Mouse (Mus musculus) mouse trophoblast stem cell (cell line): ENCODE measurements at regions not wholly inside any gene's neighbourhood (a gene's known extent, or its start where the extent isn't known, plus 50 kb on each side); places are given as distances from the start of the nearest gene placed in this dataset.

ENCODE experiments used
- in situ Hi-C, 2 experiments: fragments of 300-500 bp; cut with MseI, MboI; formaldehyde crosslinking; loops; 2 replicates in 1 of 2; 3 replicates in 1 of 2; pipeline ENCODE4 v1.15.1; 2025

DNA sequence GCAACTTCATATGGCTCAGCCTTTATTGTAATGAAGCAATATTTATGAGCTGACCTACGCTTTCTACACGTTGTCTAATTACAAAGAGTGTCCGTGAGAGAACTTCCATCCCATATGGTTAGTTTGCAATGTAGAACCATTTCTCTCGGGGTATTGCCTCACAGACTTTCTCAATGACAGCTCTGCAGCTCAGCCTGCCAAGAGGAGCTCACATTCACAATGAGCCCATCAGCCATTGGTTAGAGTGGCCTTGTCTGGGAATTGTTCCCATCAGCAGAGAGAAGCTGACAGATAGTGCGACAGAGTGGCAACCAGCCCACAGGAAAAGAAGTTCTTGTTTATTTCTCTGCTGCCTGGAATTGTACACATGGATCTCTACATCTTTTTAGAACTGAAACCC is 409.7 kb downstream of the Zfp704 start:
- in situ Hi-C loops: no loop called here

DNA sequence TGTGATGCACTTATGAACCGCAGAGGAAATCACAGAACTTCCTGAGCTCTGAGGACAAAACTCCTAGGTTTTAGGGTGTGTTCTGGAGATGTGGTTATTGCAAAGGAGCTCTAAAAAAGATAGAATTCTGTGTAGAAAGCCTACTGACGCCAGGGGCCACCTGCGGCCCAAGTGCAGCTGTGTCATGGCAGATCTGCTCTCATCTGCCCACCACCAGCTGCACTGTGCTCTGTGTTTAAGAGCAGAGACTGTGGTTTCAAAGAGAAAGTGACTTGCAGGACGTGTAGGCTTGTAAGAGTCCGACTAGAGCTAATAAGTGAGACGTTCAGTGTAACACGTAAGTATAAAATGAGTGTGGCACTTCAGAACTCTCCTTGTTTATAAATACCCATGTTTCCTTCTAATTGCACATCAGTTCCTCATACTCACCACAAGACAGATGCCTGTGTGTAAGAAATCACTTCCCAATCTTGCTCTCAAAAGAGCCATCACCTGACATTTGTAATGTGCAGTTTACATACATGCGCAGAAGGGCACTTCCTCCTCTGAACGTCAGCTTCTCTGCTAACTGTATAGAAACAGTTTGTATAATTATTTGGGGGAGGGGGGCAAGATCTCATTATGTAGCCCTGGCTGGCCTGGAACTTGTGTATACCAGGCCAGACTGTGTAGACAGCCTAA is 411.1 kb downstream of the Zfp704 start:
- in situ Hi-C loops: no loop called here

DNA sequence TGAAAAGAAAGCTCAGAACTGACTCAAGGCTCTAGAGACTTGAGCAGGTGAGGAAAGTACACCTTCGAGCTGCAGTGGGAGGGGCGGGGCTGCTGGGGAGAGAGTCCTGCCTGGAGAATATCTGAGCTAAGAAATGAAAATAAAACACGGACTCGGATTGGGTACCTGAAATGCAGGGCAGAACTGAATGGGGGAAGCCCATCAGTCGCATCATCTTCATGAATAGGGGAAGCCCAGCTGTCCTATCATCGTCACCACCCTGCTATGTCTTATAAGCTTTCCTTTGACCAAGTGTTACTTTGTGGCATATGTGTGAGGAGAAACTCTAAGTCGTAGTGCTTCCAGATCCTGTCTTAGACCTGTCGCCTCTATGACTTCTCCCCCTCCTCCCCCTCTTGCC is 414.1 kb downstream of the Zfp704 start:
- in situ Hi-C loops: no loop called here

DNA sequence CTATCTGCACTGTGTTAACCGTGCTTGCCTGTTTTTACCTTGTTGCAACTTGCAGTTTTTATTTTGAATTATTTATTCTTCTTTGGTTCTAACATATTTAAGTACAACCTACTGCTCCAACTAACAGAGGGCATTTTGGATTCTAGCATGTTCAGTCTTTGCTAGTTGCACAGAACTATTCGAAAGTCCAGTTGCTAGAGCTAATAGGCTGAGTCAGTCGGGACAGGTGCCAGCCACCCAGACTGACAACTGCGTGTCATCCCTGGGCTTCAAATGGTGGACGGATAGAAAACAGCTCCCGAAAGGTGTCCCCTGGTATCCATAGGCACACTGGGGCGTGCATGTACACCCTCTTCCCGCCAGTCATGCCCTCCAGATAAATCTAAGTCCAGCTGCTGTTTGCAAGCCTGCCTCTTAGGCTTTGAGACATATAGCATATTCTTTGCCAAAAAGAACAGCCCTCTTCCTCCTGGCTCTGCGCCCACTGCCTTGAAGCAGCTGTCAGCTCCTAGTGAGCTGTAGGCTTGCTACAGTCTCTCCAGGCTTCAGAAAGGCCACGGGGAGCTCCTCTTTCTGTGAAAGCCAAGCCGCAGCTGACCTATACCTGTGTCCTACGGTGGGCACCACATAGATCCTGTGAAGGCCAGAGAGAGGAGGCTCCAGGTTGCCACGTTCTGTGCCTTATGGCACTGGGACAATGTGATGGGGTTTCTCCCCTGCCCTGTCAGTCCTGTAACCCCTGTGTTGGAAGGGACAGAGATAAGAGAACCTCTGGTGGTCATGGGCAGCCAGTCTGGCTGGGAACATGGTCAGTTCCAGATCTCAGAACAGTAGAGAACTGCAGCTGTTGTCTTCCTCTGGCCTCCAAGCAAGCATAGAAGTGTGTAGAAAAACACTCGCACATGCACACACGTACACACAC is 420.3 kb downstream of the Zfp704 start:
- in situ Hi-C loops: no loop called here

DNA sequence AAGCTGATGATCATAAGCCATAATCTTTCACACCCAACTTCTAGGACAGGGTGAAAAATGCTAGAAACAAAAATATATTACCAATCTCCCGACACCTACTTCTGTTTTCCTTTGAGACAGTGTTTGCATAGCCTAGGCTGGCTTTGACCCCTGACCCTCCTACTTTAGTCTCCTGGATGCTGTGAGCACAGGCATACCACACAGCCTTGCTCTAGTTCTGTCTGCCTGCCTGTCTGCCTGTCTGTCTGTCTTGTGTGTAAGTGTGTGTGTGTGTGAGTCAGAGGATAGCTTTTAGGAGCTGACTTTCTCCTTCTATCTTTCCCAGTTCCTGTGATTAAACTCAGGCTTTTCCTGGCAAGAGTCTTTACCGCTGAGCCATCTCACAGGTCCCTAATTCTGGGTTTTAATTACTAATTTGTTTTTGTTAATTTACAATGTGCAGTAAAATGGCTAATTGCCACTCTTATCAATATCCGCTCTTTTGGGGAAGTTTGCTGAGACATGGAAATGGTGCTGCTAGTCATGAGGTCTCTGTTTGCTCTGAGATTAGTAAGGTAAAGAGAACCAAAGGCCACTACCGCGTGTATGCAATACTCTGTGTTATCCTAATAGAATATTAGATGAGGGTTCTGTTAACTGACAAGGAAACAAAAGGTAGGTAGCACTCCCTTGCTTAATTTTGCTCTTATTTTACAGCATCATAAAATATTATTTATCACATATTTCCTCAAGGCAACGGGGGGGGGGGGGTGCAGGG is 423.3 kb downstream of the Zfp704 start:
- in situ Hi-C loops: no loop called here

DNA sequence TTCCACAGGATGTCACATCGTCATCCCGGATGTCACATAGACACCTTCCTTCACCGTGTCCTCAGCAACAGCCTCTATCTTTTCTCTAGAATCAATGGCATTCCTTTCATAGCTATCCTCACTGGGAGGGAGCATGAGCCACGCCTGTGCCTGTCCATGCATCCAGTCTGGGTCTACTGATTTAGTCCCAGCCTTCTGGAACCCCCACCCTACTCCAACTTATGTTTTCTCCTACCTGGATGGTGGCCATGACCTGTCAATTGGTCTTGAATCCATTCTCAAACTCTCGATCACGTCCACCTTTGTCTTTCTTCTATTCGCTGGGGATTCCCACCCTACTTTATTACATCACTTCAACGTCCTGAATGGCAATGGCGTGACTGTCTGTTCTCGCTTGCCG is 428.3 kb downstream of the Zfp704 start:
- in situ Hi-C loops: no loop called here

DNA sequence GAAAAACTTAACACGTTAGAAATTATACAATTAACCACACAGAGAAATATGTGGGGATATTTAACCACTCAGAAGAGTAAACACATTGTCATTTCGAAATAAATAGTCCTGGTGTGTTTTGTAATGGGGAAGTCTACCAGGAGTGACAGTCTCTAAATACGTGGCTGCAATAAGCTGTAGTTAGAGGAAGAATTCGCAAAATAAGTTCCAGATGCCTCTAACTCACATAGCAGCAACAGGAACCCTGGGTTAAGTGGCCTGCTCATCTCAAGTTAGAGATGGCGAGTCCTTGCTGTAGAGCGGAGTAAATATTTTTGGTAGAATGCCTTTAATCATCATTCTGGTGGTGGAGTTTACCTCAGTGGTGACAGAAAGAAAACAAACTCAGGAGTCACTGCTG is 430.2 kb downstream of the Zfp704 start:
- in situ Hi-C loops: no loop called here

DNA sequence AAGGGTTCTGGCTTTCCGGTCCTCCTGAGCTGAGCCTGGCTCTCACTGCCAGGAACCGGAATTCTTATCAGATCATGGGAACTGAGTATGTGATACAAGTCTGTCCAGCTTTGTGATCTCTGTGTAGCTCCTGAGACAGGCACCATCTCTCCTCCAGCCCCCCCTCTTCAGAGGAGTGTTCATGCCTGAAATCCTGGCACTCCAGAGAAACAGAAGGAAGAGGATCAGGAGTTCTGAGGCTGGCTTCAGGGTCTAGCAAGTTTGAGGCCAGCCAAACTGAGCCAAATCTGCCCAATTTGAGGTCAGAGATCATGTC is 435.4 kb downstream of the Zfp704 start:
- in situ Hi-C loops: no loop called here

DNA sequence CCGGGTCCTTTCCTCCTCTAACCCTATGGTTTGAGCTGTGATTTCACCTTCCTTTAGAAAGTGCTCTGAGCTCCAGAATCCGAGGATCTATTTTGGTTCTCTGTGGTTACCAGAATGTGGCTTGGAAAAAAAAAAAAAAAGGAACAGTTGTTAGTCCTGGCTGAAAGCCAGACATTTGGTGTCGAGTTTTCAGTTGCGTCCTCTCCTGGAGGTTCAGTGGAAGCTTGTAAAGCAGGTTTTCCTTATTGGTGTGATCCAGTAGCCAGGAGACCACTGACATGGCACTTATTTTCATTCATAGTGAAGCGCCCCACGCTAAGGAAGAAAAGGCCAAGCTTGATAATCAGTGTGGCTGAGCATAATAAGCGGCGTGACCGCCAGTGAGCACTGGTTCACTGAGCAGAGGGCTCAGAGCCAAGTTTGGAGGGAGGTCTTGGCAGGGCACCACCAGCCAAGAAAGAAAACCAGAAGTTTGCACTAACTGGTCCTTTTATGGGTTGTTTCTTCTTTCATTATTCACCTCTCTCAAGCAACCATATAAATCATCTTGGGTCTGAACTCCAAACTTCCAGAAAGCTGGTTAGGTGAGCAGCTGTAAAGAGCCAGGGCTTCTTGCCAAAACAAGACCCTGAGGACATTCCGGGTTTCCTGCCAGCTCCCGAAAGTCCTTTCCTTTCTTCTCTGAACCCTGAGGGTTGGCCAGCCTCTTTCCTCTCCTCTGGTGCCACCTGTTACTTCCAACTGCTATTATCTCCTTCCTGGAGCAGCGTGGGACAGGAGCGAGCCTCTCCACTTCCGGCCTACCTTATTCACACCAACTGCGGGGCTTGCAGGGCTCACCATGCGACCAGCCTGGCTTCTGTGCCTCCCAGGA is 436.0 kb downstream of the Zfp704 start:
- in situ Hi-C loops: no loop called here

DNA sequence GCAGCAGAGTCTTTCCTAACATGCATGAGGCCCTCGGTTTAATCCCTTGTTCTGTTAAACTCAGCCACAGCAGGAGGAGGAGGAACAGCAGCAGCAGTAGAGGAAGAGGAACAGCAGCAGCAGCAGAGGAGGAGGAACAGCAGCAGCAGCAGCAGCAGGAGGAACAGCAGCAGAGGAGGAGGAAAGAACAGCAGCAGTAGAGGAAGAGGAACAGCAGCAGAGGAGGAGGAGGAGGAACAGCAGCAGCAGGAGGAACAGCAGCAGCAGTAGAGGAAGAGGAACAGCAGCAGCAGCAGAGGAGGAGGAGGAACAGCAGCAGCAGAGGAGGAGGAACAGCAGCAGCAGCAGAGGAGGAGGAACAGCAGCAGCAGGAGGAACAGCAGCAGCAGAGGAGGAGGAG is 437.9 kb downstream of the Zfp704 start:
- in situ Hi-C loops: no loop called here

DNA sequence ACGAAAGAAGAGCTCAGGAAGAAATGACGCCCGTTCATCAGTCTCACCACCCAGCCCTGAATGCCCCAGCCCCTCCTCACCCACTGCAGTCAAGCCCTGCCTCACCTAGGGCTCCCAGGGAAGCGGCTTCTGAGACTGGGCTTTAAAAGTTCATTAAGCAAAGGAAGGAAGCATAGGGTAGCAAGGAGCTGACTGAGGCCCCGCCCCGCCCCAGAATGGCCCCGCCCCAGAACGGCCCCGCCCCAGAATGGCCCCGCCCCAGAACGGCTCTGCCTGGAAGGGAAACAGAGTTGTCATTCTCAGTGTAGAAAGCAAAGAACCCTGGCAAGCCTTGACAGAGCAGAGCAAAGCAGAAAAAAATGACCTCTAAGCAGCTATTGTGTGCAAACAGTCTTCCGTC is 440.9 kb downstream of the Zfp704 start:
- in situ Hi-C loops: no loop called here

DNA sequence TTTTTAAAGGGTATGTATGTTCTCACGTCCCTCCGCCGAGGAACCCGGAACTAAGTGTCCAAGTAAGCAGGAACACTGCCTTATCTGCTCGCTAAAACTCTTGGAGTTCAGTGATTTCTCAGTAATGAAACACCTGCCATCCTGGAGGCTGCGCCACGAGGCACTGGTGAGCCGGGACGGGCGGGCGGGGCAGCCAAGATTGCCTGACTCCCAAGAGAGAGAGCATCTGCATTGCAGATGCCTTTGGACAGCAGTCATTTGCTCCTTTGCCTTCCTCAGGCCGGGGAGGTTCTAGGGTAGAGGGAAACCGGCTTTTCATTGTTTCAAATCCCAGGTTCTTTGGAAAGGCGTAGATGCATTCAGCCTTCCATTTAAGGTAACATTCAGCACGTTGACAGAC is 450.8 kb downstream of the Zfp704 start:
- in situ Hi-C loops: no loop called here

DNA sequence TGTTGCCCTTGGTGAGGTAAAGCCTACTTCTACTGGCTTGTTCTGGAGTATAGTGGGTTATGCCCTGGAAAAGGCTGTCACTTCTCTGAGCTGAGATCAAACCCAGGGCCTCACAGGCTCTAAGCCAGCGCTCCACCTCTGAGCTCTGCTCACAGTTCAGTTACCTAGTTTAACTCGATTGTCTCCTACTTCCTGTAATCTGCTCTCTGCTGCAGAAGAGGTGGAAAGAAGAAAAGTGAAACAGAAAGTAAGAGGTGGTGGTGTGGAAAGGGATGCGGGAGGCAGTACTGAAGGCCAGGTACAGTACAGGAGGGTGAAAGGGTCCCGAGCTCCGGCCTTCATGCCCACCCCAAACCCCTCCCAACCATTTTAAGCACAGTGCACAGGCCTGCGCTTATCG is 455.7 kb downstream of the Zfp704 start:
- in situ Hi-C loops: no loop called here

DNA sequence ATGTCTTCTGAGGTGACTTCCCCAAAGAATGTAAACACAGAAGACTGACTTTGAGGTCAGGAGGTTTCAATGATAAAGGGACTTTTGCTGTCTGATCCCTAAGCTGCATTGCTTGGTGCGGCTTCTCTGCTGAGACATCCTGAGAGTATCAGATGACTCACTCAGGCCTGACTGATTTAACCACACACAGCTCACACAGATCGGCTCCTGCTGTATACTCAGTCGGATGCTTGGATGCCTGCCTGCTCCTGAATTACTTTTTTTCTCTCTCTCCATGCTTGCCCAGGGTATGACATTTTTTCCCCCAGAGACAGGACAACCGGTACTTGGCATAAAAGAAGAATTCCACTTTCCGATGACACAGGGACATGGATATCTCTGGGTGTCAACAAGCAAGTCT is 456.2 kb downstream of the Zfp704 start:
- in situ Hi-C loops: no loop called here

DNA sequence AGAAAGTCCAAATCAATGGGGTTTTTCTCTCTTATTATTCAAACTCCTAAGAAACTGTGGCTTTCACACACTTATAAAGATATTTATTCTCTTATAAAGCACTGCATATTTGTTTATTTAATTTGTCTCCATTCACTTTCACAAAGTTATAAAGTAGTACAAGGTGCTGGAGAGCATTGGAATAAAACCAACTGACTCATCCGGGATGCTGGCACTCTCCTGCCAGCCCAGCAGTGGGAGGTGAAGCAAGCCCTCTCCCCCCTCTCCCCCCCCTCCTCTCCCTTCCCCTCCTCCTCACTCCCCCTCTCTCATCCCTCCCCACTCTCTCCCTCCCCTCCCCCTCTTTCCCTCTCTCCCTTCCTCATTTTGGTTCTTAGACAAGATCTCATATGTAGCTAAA is 457.6 kb downstream of the Zfp704 start:
- in situ Hi-C loops: no loop called here

DNA sequence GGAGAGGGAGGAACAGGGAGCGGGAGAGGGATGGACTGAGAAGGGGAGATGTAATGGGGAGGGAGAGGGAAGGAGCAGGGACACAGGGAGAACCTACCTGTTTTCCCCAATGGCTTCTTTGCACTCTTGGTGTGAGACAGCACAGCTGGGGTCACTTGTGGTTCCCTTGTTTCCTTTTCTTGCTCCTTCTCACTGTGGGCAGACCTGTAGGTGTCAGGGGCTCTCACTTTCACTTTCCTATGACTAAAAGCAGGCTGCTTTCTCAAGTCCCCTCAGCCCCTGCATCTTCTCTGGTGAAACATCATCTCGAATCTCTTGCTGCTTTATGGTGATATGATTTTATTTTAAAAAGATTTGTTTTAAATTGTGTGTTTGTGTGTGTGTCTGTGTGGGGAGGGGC is 458.3 kb downstream of the Zfp704 start:
- in situ Hi-C loops: no loop called here

DNA sequence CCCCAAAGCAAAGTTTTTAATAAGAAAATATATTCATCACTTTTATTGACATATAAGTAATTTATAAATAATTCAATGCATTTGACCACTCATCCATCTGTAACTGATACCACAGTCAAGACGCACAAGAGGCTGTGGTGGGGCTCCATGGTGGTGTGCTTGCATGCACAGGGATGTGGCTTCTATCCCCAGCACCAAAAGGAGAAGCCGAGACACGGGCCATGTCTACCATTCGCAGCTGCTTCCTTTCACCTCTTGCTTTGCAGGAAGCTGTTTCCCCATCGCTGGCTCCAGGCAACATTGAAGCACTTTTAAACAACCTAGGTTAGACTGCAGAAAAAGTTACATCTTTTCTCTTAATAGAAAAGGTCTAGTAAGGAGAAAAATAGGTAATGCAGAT is 461.3 kb downstream of the Zfp704 start:
- in situ Hi-C loops: no loop called here

DNA sequence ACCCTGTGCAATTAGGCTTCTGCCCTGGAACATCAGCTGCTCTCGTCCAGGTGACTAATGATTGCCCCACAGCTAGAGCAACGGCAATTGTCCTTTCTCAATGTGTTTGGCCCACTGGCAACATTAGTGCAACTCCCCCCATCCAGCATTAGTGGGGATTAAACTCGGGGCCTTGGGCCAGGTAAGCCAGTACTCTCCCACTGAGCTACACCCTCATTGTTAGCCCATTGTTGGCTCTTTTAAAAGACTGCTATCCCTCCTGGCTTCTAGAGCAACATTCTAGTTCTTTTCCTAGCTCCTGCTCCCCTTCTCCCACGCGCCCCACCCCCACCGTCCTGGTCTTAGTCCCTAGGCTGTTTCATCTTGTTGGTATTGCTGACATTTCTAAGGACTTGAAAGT is 463.4 kb downstream of the Zfp704 start:
- in situ Hi-C loops: no loop called here

DNA sequence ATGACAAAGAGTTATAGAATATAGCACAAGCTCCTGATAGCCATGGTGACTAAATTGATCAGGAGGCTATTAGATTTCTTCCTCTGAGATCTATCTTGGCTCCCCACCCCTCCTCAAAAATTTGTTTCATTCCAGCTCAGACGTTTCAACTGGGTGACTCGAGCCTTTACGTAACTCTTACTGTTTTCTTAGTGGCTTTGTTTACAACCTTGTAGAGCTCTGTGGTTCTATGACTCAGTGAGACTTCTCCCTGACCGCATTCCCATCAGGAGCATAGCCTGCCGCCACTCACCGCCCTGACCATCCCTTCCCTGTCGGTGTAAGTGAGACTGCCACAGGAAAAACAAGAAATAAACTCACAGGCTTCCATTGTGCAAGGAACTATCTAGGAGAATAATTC is 464.3 kb downstream of the Zfp704 start:
- in situ Hi-C loops: no loop called here

DNA sequence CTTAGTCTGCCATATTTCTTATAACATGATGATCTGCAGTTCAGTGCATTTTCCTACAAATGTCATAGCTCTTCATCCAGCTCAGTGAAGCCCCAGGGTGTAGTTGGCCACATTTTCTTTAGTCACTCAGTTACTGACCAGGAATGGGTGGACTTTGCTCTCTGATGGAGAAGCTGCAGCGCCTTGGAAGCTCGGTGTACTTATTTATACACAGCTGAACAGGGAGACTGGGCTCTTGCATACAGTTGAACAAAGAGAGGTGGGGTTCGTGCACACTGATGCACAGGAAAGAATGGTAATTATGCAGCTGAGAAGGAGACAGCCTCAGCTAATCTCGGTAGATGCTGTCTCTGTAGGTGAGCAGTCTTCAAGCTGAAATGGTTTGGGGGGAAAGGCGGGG is 468.0 kb downstream of the Zfp704 start:
- in situ Hi-C loops: no loop called here

DNA sequence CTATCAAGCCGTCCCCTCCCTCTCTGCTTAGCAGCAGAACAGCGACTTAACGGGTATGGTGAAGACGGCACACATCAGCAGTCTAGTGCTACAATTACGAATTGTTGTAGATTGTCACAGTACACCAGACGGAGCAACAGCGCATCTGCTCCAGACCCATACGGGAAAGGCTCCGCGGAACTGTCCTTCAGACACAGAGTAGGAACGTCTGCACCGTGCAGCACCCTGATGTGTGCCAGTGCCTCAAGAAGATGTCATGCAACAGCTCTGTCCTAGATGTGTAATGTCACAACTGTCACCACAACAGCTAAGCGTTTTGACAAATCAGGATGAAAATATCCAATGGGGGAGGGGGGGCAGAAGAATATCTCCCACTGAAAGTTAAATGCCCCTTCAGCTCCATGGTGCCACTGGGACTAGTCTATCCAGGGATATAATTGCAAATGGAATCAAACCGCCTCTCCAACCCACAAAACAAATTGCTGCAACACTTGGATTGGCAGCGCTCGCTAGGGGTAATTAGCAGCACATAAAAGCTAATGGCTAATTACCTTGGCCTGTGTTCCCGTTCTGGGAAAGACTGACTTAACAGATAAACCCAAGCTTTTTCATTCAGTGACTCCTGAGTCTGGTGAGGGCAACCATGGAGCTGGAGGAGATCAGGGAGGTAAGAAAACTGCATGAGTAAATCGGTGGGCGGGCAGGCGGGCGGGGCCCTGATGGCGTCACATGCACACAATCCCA is 472.6 kb downstream of the Zfp704 start:
- in situ Hi-C loops: no loop called here
